Mouse (Mus musculus): ENCODE measurements around the gene Atp5j.

- TF ChIP-seq MYOD1 (IDR thresholded peaks at IDR 0.05; ENCODE audit: control insufficient read depth in 1 of 3, insufficient read length in 2 of 3, low read depth in 2 of 3), result no peak
- TF ChIP-seq TCF12 (IDR thresholded peaks at IDR 0.05; ENCODE audit: insufficient read depth, poor library complexity, severe bottlenecking), result no peak
- no peak for TF ChIP-seq POLR2A (IDR thresholded peaks at IDR 0.05; ENCODE audit: insufficient read length, low read depth)
- no peak for TF ChIP-seq TCF3 (IDR thresholded peaks at IDR 0.05; ENCODE audit: insufficient read length, low read depth)
- no peak for TF ChIP-seq MAX (IDR thresholded peaks at IDR 0.05; ENCODE audit: low read depth)
- TF ChIP-seq USF1 (IDR thresholded peaks at IDR 0.05; ENCODE audit: low read depth), result peak; percentile 31
- TF ChIP-seq CEBPB (IDR thresholded peaks at IDR 0.05; ENCODE audit: insufficient read depth, poor library complexity, severe bottlenecking), result no peak
- no peak for TF ChIP-seq POLR2AphosphoS2 (IDR thresholded peaks at IDR 0.05; ENCODE audit: insufficient read length, low read depth)
- no peak for TF ChIP-seq MYOG (IDR thresholded peaks at IDR 0.05; ENCODE audit: control insufficient read depth in 1 of 3, insufficient read depth in 1 of 3, insufficient read length in 2 of 3, low read depth in 2 of 3)
Measured at GRCm38 (mm10) chr16:84864656-84865055, 29.2 kb upstream of the Atp5j start.

All from myocyte (in vitro differentiated cells).